Mouse (Mus musculus) megakaryocyte, embryonic 14.5 days (primary cell): ENCODE measurements at regions not wholly inside any gene's neighbourhood (a gene's known extent, or its start where the extent isn't known, plus 50 kb on each side); places are given as distances from the start of the nearest gene placed in this dataset.

Experiments used
- FLI1 ChIP-seq: IDR thresholded peaks from 2 replicates; pipeline ENCODE4 v1.6.1; 2012; ENCODE audit warnings: low read length, inconsistent platforms, mixed read lengths
- GATA1 ChIP-seq: IDR thresholded peaks from 3 replicates; pipeline ENCODE4 v1.6.1; 2012; ENCODE audit warnings: mixed read lengths, low read length, inconsistent platforms, borderline replicate concordance

DNA sequence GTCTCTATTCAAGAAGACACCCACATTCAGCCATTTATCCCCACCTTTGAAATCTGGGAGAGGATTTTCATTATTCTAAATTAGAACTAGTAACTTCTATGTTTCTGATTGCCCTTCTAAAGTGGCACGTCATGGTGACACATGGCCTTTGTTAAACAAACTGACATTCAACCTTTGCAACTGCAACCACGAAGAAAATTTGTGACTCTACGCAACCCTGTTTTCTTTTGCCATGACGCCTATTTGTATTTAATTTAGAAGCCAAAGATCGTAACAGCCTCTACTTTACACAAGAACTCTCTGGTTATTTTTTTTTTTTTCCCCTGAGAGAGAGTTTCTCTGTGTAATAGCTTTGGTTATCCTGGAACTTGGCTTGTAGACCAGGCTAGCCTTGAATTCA, 93.2 kb downstream of the Dusp6 start:
- TF ChIP-seq GATA1 (no peak), FLI1 (no peak)
